Mouse (Mus musculus): ENCODE results near the gene Skap1. TPM values are rescaled to one million over a fixed set of nuclear protein-coding genes. Genes with fewer than 3 reads are reported as not detected.

Skap1 gene
- polyA plus RNA-seq, 1 experiment from 2014 or later = 9.0 TPM

DNA sequence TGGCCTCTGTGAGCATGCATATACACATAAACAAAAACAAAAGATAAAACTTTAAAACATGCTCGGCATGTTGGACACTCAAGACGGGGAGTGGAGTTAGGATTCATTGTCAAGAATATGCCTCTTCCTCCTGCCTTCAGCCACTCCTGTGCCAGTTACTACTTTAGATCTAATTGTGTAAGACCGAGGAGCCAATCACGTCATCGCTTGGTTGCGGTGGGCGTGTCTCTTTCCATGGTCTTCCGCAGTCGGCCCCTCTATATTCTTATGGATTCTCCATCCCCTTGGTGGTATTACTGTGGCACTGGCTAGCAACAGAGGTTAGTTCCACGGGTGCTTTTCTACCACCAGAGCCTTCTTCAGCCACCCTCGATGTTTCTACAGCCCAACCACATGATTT is 148.2 kb downstream of the Skap1 start:
- Histone ChIP-seq H3K4me2 (no peak overlapping the region), H3K36me3 (no peaks in the 10 kb centered on the region), H3K27ac (replicated peaks) (no peak overlapping the region), H3K27me3 (no peaks in the 10 kb centered on the region), H3K4me3 (no peak overlapping the region), H3K9ac (no peak overlapping the region), H3K4me1 (replicated peaks) (peaks cover 20% of the 10 kb centered on the region), H3K9me3 (no peaks in the 10 kb centered on the region)
- 86% methylated on average over 11 of the region's 11 CpGs for WGBS
- no peak for ATAC-seq (ENCODE audit: low read depth)

DNA sequence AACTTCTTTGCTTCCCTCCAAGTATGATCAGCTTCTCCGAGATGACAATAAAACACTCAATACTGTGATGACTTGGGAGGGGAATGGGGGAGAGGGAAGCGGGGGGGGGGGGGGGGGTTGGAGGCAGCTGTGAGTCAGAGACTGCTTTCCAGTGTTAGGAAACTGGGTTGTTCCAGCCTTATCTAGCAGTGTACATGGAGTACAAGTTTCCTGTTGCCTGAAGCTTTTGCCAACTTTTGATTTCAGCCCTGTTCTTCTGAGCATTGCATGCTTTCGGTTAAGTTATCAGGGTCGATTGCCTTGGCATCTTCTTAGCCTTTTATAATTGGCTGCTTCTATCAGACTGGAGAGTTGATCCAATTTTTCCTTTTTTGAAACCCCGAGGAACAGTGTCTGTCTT is 152.4 kb downstream of the Skap1 start:
- no peaks in the 10 kb centered on the region for H3K36me3 ChIP-seq
- H3K27me3 ChIP-seq = no peaks in the 10 kb centered on the region

DNA sequence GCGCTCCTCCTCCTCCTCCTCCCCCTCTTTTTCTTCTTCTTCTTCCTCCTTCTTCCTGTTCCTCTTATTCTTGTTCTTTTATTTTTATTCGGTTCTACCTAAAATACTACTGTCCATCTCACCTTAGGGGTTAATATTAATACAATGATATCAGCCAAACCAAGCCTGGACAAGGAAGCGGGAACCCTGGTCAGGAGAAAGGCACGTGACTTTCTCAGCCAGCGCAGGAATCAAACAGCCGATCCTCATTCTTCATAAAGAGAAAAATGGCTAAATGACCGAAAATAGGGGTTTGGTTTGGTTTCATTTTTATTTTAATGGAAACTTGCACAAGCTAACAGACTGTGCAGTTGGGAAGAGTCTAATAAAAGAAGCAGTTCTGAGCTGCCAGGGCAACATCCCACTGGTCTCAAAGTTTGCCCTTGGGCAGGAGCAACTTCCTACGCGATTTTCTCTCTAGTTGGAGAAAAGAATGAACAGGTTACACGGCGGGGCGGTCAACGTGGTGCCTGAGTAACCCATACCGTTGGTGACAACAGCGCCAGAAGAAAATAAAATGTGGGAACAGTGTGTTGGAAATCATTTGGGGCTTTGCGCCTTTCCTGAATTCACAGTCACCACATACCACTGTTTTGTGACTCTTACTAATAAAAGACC is 154.5 kb downstream of the Skap1 start:
- no peak overlapping the region for H3K4me3 ChIP-seq
- H3K9ac ChIP-seq = peak overlapping the region; percentile 62
- no peaks in the 10 kb centered on the region for H3K27me3 ChIP-seq
- 43% methylated on average over 16 of the region's 16 CpGs for WGBS
- H3K4me1 ChIP-seq (replicated peaks) = peaks cover 61% of the 10 kb centered on the region
- peak overlapping the region; percentile 91 for H3K27ac ChIP-seq (replicated peaks)
- no peaks in the 10 kb centered on the region for H3K9me3 ChIP-seq
- no peaks in the 10 kb centered on the region for H3K36me3 ChIP-seq
- peak overlapping the region; percentile 44 for H3K4me2 ChIP-seq
- no peak for ATAC-seq (ENCODE audit: low read depth)

More for the DNA sequence above, 152.4 kb downstream of the Skap1 start:
- peaks cover 42% of the 10 kb centered on the region for H3K4me1 ChIP-seq (replicated peaks)
- no peak overlapping the region for H3K4me2 ChIP-seq
- no peak overlapping the region for H3K27ac ChIP-seq (replicated peaks)
- no peak overlapping the region for H3K4me3 ChIP-seq
- WGBS = 56% methylated on average over 4 of the region's 5 CpGs
- no peak for ATAC-seq (ENCODE audit: low read depth)
- H3K9ac ChIP-seq = no peak overlapping the region
- no peaks in the 10 kb centered on the region for H3K9me3 ChIP-seq

DNA sequence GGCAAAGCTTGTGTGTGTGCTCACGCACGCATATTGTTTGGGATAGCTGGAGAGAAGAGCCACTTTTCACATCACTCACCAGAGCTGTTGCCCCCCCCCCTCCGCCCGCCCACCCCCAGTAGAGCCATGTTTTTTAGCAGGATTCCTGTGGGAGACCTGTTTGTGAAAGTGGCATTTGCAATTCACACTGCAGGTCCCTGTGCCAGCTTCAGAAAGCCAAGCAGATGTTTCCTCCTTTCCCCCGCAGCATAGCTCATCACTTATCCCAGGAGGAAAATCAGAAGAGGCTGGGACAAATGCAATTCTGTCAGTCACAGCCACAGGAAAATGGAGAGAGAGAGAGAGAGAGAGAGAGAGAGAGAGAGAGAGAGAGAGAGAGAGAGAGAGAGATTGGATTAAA is 155.2 kb downstream of the Skap1 start:
- Histone ChIP-seq H3K4me1 (replicated peaks) (peaks cover 66% of the 10 kb centered on the region), H3K9me3 (no peaks in the 10 kb centered on the region), H3K36me3 (no peaks in the 10 kb centered on the region), H3K9ac (peak overlapping the region; percentile 62), H3K27ac (replicated peaks) (peak overlapping the region; percentile 91), H3K4me2 (peak overlapping the region; percentile 44), H3K27me3 (no peaks in the 10 kb centered on the region), H3K4me3 (0 out of 2 replicates have a peak overlapping the region, but pooled peaks have one; percentile 2)
- 1% methylated on average over 5 of the region's 5 CpGs for WGBS
- peak; percentile 44 for ATAC-seq (ENCODE audit: low read depth)

DNA sequence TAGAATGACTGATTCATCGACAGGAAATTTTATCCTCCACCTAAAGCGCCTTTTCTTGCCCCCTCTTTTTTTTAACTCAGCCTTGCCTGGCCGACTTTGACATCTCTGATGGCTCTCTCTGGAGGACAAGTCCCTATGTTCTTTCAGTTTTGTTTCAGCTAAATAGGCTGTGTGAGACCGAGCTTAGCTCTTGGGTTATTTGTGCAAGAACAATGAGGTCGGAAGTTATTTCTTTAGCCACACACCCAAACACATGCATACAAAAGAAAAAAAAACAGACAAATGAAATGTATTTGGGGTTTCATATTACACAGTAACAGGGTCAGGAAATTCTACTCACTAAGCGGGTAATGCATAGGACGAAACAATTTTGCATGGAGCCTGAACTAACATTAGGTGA is 155.6 kb downstream of the Skap1 start:
- Histone ChIP-seq H3K27me3 (no peaks in the 10 kb centered on the region), H3K4me2 (peak overlapping the region; percentile 44), H3K9ac (peak overlapping the region; percentile 62), H3K4me3 (0 out of 2 replicates have a peak overlapping the region, but pooled peaks have one; percentile 2), H3K9me3 (no peaks in the 10 kb centered on the region), H3K36me3 (no peaks in the 10 kb centered on the region), H3K4me1 (replicated peaks) (peaks cover 71% of the 10 kb centered on the region), H3K27ac (replicated peaks) (peak overlapping the region; percentile 91)
- WGBS = 13% methylated on average over 7 of the region's 7 CpGs
- ATAC-seq (ENCODE audit: low read depth) = 0 out of 2 replicates have a peak, but pooled peaks have one; percentile 16

DNA sequence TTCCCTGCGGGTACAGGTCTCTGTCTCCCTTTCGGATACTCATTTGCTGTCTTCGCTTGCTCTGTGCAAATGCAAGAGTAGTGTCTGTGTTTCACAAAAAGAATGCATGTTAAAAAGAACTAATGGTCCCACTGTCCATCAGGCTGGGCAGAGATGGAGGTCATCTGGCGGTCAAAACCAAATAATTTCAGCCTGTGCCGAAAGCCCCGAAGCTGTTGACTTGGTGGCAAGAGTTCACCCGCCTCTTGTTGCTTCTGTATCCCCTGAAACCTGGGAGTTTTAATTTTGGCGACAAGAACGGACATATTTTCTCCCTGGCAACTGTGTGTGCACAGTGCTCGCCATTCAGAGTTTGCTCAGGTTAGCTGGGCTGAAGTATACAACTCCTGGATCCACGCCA is 156.3 kb downstream of the Skap1 start:
- 10% methylated on average over 11 of the region's 11 CpGs for WGBS
- Histone ChIP-seq H3K36me3 (no peaks in the 10 kb centered on the region), H3K4me2 (peak overlapping the region; percentile 44), H3K9me3 (no peaks in the 10 kb centered on the region), H3K4me3 (peak overlapping the region; percentile 3; the same call in 1 of the 2 replicates), H3K27ac (replicated peaks) (peak overlapping the region; percentile 91), H3K4me1 (replicated peaks) (peaks cover 77% of the 10 kb centered on the region), H3K9ac (peak overlapping the region; percentile 62), H3K27me3 (no peaks in the 10 kb centered on the region)
- ATAC-seq (ENCODE audit: low read depth) = peak; percentile 51; the same call in 1 of the 2 replicates

DNA sequence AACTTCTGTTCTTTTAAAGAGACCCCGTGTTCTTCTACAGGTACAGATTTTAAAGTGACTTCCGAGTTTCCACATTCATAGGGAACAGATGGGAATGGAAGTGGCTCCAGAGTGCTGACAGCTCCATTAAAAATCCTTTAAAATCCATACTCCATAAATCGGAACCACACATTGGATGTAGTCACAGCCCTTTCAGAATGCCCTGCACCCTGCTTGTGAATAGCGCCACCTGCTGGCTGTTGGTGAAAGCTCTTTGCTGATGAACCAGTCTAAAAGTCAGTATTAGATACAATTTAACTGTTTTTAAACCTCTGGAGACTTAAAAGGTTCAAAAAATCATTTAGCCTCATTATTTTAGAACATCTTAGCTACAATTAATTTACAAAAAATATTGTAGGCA is 156.8 kb downstream of the Skap1 start:
- no peaks in the 10 kb centered on the region for H3K9me3 ChIP-seq
- WGBS = 7% methylated on average over 4 of the region's 4 CpGs
- peak; percentile 63; the same call in 1 of the 2 replicates for ATAC-seq (ENCODE audit: low read depth)
- H3K27me3 ChIP-seq = no peaks in the 10 kb centered on the region
- H3K4me2 ChIP-seq = peak overlapping the region; percentile 44
- H3K9ac ChIP-seq = peak overlapping the region; percentile 62
- H3K4me1 ChIP-seq (replicated peaks) = peaks cover 82% of the 10 kb centered on the region
- H3K27ac ChIP-seq (replicated peaks) = peak overlapping the region; percentile 91
- no peaks in the 10 kb centered on the region for H3K36me3 ChIP-seq
- peak overlapping the region; percentile 3; the same call in 1 of the 2 replicates for H3K4me3 ChIP-seq

DNA sequence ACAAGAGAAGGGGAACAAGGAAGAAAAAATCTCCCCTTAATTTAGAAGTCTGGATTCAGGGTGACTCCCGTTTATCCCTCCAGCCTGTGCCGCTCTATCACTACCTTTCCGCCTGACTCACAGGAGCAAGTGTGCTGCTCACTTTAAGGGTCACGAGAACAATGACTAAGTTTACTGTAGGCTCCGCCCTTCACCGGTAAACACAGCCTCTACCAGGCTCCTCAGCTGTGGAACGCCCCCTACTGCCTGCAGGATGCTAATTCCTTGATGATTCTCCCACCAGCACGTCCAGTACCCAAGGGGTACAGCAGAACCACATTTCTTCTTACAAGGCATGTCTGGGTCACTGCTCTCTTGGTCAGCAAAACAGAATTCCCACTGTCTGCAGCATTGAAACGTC is 158.4 kb downstream of the Skap1 start:
- H3K4me2 ChIP-seq = peak overlapping the region; percentile 46
- WGBS = 7% methylated on average over 9 of the region's 9 CpGs
- 0 out of 2 replicates have a peak, but pooled peaks have one; percentile 41 for ATAC-seq (ENCODE audit: low read depth)
- H3K4me1 ChIP-seq (replicated peaks) = peaks cover 87% of the 10 kb centered on the region
- no peaks in the 10 kb centered on the region for H3K9me3 ChIP-seq
- peak overlapping the region; percentile 85 for H3K27ac ChIP-seq (replicated peaks)
- H3K36me3 ChIP-seq = no peaks in the 10 kb centered on the region
- H3K9ac ChIP-seq = peak overlapping the region; percentile 58
- H3K4me3 ChIP-seq = 0 out of 2 replicates have a peak overlapping the region, but pooled peaks have one; percentile 3
- no peaks in the 10 kb centered on the region for H3K27me3 ChIP-seq

DNA sequence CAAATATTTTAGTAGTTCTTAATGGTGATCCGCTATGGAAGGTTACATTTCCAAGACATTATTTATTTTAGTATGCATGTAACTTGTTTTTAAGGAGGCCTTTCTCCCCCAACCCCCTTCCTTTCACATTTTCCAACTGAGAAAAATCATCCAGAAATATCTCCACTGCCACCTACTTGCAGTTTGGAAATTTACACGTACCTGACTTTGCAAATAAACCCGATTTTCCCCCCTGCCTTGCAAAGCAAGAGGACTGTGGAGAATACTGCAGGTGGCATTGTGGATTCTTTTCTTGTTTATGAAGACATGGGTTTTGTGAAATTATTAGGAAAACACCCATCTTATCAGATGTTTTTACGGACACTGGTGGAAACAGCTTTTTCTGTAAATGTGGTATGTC is 160.0 kb downstream of the Skap1 start:
- no peaks in the 10 kb centered on the region for H3K27me3 ChIP-seq
- 25% methylated on average over 4 of the region's 4 CpGs for WGBS
- peak overlapping the region; percentile 84 for H3K27ac ChIP-seq (replicated peaks)
- ATAC-seq (ENCODE audit: low read depth) = no peak
- no peak overlapping the region; the same call in 1 of the 2 replicates for H3K9ac ChIP-seq
- no peak overlapping the region for H3K4me3 ChIP-seq
- H3K36me3 ChIP-seq = no peaks in the 10 kb centered on the region
- peak overlapping the region; percentile 18 for H3K4me2 ChIP-seq
- peaks cover 70% of the 10 kb centered on the region for H3K4me1 ChIP-seq (replicated peaks)
- H3K9me3 ChIP-seq = no peaks in the 10 kb centered on the region

DNA sequence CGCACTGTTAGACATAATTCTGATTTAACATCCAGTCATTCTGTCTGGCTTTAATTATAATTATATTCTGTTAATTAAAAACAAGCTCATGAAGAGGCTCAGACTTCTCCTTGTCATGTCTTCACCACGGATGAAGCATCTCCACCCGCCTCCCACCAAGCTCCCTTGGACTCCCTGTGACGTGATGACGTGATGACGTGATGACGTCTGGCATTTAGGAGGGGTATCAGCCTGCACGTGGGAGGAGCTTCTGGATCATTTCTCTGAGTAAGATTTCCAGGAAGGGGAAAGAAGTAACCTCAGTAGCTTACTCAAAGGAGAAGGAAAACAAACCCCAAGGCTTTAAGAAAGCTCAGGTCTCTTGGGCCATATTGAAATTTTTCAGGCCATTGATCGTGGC is 165.4 kb downstream of the Skap1 start:
- Histone ChIP-seq H3K4me3 (no peak overlapping the region), H3K4me2 (no peak overlapping the region), H3K9me3 (no peaks in the 10 kb centered on the region), H3K4me1 (replicated peaks) (peaks cover 54% of the 10 kb centered on the region), H3K27ac (replicated peaks) (no peak overlapping the region), H3K27me3 (no peaks in the 10 kb centered on the region), H3K9ac (no peak overlapping the region), H3K36me3 (no peaks in the 10 kb centered on the region)
- 45% methylated on average over 9 of the region's 9 CpGs for WGBS
- peak; percentile 55; the same call in 1 of the 2 replicates for ATAC-seq (ENCODE audit: low read depth)

DNA sequence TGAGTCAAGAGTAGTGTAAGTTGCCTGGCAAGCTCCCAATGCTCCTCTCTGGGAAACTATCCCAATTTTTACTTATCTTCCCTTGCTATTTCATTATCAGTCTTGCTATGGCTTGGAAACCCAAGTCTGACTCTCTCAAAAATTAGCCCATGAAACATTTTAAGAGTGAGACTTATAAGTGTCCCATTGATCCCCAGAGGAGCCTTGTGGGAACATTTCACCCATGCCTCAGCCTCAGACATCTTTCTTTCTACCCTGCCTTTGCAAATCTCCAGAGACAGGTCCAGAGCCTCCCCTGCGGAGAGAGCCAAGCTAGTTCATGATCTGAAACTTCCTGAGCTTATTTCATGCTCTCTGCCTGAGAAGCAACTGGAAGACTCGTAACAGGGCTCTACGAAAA is 167.1 kb downstream of the Skap1 start:
- H3K4me3 ChIP-seq = no peak overlapping the region
- no peaks in the 10 kb centered on the region for H3K9me3 ChIP-seq
- peak overlapping the region; percentile 61 for H3K27ac ChIP-seq (replicated peaks)
- H3K4me1 ChIP-seq (replicated peaks) = peaks cover 38% of the 10 kb centered on the region
- no peaks in the 10 kb centered on the region for H3K36me3 ChIP-seq
- H3K4me2 ChIP-seq = no peak overlapping the region
- no peak overlapping the region for H3K9ac ChIP-seq
- H3K27me3 ChIP-seq = no peaks in the 10 kb centered on the region
- 83% methylated on average over 3 of the region's 3 CpGs for WGBS
- no peak for ATAC-seq (ENCODE audit: low read depth)

DNA sequence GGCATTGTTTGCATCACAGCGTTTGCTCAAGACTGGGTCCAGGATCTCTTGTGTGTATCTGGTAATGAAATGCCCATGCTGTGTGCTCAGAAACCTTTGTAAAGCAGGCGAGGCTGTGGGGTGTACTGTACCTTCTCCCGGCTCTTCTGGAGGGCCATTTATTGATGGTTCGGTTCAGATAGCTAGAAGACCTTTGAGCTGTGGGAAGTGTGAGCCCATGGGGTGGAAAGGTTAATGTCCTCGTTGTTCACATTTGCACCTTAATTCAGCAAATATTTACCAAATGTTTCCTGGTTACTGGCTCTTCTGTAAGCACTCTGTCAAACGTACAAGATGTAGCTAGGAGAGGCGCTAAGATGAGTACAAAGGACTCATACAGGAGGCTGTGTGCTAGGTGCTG is 173.5 kb downstream of the Skap1 start:
- Histone ChIP-seq H3K27ac (replicated peaks) (no peak overlapping the region), H3K4me1 (replicated peaks) (peaks cover 36% of the 10 kb centered on the region), H3K9me3 (no peaks in the 10 kb centered on the region), H3K36me3 (no peaks in the 10 kb centered on the region), H3K4me2 (no peak overlapping the region), H3K27me3 (no peaks in the 10 kb centered on the region), H3K4me3 (no peak overlapping the region), H3K9ac (no peak overlapping the region)
- ATAC-seq (ENCODE audit: low read depth) = no peak
- 71% methylated on average over 7 of the region's 7 CpGs for WGBS
